Mouse (Mus musculus) heart, embryonic 11.5 days (tissue): ENCODE results near the gene Cdc14a. TPM values are rescaled to one million over a fixed set of nuclear protein-coding genes. Genes with fewer than 3 reads are reported as not detected.
"Not testable (repeated sequence)": the region's sequence is repeated elsewhere in the genome, so short reads cannot be mapped to it uniquely, and the experiment has no call there.

Experiments used
- ATAC-seq: fragments of 200-750 bp; cut with Nextera tagmentation; replicated peaks from 2 replicates; pipeline ENCODE4 v1.8.0; 2017; ENCODE audit warnings: moderate library complexity; ENCODE audit not compliant: insufficient number of reproducible peaks, low FRiP score, low TSS enrichment
- H3K27ac ChIP-seq: fragments of 300-500 bp; sonication (generic); 2 replicates; pipeline ENCODE4 v1.5.1; 2014; ENCODE audit warnings: mild to moderate bottlenecking, low read depth, low read length
- H3K27me3 ChIP-seq: fragments of 300-500 bp; sonication (generic); 2 replicates; pipeline ENCODE4 v1.6.1; 2014; ENCODE audit warnings: mild to moderate bottlenecking, low read length, mixed read lengths; ENCODE audit not compliant: control insufficient read depth, insufficient read depth
- H3K36me3 ChIP-seq: fragments of 300-500 bp; sonication (generic); 2 replicates; pipeline ENCODE4 v1.6.1; 2014; ENCODE audit warnings: mild to moderate bottlenecking, low read length, moderate library complexity, mixed read lengths; ENCODE audit not compliant: control insufficient read depth, insufficient read depth
- H3K4me1 ChIP-seq: fragments of 300-500 bp; sonication (generic); 2 replicates; pipeline ENCODE4 v1.6.1; 2014; ENCODE audit warnings: low read length; ENCODE audit not compliant: control insufficient read depth, insufficient read depth
- H3K4me2 ChIP-seq: fragments of 300-500 bp; sonication (generic); 2 replicates; pipeline ENCODE4 v1.6.1; 2014; ENCODE audit warnings: mild to moderate bottlenecking, moderate library complexity
- H3K4me3 ChIP-seq: fragments of 300-500 bp; sonication (generic); 2 replicates; pipeline ENCODE4 v1.5.1; 2014; ENCODE audit warnings: low read depth, low read length
- H3K9ac ChIP-seq: fragments of 300-500 bp; sonication (generic); 2 replicates; pipeline ENCODE4 v1.6.1; 2014; ENCODE audit warnings: mild to moderate bottlenecking, low read depth, low read length, moderate library complexity
- H3K9me3 ChIP-seq: fragments of 300-500 bp; sonication (generic); replicated peaks from 2 replicates; pipeline ENCODE4 v1.6.1; 2016; ENCODE audit warnings: low read length; ENCODE audit not compliant: control insufficient read depth
- WGBS: fragments of 180-500 bp; shearing (Covaris S2); extraction: QIAGEN DNeasy Blood & Tissue Kit; methylation state at CpG from one replicate; pipeline ENCODE4 v1.1.7; 2014; ENCODE audit not compliant: insufficient replicate concordance; 5-methylcytosine and 5-hydroxymethylcytosine counted together
- polyA plus RNA-seq: library from polyadenylated mRNA; unstranded; fragments of >200 nt; fragmentation: Nextera tagmentation; extraction: Ambion mirVana; gene quantifications from 2 replicates; pipeline ENCODE4 v1.2.1, GENCODE M21; 2014

Cdc14a gene
- polyA plus RNA-seq, 1 experiment from 2014 or later, result 6.3 TPM

DNA sequence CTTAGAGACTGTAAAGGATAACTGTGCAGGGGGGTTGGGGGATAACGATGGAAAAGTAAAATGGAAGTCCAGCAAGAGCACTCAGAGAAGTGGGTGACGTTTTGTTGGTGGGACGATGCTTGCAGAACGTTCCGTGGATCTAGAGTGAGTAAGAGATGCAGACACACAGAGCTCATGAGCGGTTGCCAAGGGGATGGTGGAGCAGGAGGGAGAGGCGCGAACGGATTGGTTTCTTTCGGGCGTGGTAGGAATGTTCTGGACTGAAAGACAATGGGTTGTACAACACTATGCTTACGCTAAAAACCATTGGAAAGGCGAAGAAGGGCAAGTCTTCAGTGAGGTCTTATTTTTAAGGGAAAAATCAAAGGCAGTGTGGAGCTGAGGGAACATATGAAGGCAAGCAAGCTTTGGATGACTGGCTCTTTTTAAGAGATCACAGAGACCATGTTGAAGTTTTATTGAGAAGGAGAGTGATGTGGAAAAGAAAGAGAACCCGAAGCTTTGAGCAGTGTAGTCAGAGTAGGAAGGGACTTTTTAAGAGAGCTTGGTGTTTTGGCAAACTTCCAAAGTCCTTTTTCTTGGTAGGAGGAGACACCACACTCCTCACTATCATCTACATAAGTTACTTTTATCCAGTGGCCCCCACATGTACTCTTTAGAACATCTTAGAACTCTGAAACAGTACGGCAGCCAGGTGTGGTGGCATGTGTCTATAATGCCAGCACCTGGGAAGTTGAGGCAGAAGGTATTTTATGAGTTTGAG is 68.6 kb downstream of the Cdc14a start:
- no peak overlapping the region for H3K4me2 ChIP-seq
- WGBS, result 89% methylated on average over 15 of the region's 15 CpGs
- ATAC-seq, result no peak

DNA sequence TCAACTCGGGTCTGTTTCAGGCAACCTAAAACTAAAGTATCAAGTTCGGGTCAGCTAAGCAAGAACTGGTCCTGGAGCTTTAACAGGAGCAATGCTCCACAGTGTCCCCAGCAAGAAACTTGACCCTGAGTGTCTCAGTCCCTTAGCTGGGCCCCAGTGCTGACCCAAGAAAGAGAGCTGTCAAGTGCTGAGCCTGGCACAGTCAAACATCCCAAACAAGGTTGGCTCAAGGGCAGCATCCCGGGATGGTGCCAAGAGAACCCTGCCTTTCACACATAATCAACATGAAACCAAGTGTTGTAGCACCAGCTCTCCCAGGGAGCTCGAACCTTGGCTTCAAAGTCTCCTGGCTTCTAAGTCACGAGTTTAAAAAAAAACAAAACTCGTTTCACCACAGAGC is 71.3 kb downstream of the Cdc14a start:
- H3K4me2 ChIP-seq, result no peak overlapping the region
- H3K4me1 ChIP-seq, result 0 out of 2 replicates have a peak, but pooled peaks cover 3% of the 10 kb centered on the region
- 72% methylated on average over 6 of the region's 6 CpGs for WGBS
- ATAC-seq, result no peak
- H3K36me3 ChIP-seq, result no peaks in the 10 kb centered on the region
- H3K27ac ChIP-seq, result no peak overlapping the region
- H3K27me3 ChIP-seq, result no peaks in the 10 kb centered on the region
- H3K9ac ChIP-seq, result no peak overlapping the region
- H3K4me3 ChIP-seq, result no peak overlapping the region
- H3K9me3 ChIP-seq, result no peaks in the 10 kb centered on the region

More for the DNA sequence above, 68.6 kb downstream of the Cdc14a start:
- H3K36me3 ChIP-seq, result no peaks in the 10 kb centered on the region
- no peaks in the 10 kb centered on the region for H3K27me3 ChIP-seq
- H3K4me1 ChIP-seq, result 0 out of 2 replicates have a peak, but pooled peaks cover 3% of the 10 kb centered on the region
- H3K9ac ChIP-seq, result no peak overlapping the region
- H3K4me3 ChIP-seq, result no peak overlapping the region
- H3K9me3 ChIP-seq, result no peaks in the 10 kb centered on the region
- H3K27ac ChIP-seq, result no peak overlapping the region

DNA sequence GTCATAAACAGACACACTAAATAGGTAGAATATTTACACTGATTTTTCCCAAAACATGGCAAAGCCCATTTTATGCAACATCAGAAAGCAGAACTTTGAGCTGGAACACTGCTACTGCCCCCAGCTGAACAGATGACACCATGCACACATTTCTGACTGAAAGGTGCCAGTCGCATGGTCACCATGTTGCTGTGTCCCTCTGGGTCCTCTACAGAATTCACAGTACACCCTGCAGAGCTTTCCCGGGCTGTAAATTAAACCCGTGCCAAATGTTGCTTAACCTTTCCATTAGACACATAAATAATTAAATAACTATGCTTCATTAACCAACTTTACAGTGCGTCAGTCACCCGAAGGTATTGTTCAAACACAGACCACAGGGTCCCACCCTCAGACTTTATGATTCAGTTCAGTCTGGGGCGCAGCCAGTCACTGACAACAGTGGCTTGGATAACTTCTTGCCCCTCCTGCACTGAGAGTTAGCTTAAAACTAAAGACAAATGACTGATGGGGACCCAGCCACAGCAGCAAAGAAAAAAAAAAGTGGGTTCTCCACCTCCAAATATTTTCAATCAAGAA is 73.4 kb downstream of the Cdc14a start:
- Histone ChIP-seq H3K27ac (no peak overlapping the region), H3K4me1 (peaks cover 3% of the 10 kb centered on the region; the same call in 1 of the 2 replicates), H3K9ac (no peak overlapping the region), H3K9me3 (no peaks in the 10 kb centered on the region), H3K4me3 (no peak overlapping the region), H3K36me3 (no peaks in the 10 kb centered on the region), H3K27me3 (no peaks in the 10 kb centered on the region), H3K4me2 (no peak overlapping the region)
- no peak for ATAC-seq
- 90% methylated on average over 6 of the region's 6 CpGs for WGBS

DNA sequence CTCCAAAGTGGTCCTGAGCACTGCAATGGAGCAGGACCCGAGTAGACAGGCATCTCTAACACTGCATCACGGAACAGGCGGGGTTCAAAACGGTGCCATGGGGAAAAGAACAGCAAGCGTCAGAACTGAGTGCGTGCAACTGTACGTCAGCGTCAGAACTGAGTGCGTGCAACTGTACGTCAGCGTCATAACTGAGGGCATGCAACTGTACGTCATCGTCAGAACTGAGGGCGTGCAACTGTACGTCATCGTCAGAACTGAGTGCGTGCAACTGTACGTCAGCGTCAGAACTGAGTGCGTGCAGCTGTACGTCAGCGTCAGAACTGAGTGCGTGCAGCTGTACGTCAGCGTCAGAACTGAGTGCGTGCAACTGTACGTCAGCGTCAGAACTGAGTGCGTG is 76.3 kb downstream of the Cdc14a start:
- ATAC-seq, H3K4me3 ChIP-seq, H3K9me3 ChIP-seq, H3K4me1 ChIP-seq, H3K4me2 ChIP-seq, H3K36me3 ChIP-seq, H3K27me3 ChIP-seq, H3K9ac ChIP-seq, H3K27ac ChIP-seq: not testable (repeated sequence)
- WGBS, result 94% methylated on average over 29 of the region's 29 CpGs

DNA sequence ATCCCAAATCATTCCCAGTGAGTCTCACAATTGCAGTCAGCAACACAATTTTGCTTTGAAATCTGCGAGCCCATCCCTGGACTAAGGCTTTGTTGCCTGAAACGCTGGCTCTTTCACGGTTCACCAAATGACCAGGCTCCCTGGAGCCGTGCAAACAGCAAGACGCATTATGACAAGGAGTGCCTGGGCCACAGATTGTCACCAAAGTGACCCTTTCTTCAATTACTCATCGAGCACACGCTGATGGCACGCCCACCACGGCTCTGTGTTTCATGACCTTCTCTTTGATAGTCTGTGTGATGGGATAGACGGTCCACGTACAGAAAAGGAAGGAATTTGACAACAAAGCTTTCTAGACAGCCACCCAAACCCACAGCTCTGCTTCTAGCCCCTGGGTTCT is 78.6 kb downstream of the Cdc14a start:
- no peaks in the 10 kb centered on the region; the same call in 1 of the 2 replicates for H3K4me1 ChIP-seq
- H3K36me3 ChIP-seq, result no peaks in the 10 kb centered on the region
- no peak overlapping the region for H3K27ac ChIP-seq
- H3K27me3 ChIP-seq, result no peaks in the 10 kb centered on the region
- no peak for ATAC-seq
- H3K4me2 ChIP-seq, result no peak overlapping the region
- H3K9me3 ChIP-seq, result no peaks in the 10 kb centered on the region
- WGBS, result 88% methylated on average over 11 of the region's 11 CpGs
- no peak overlapping the region for H3K9ac ChIP-seq
- no peak overlapping the region for H3K4me3 ChIP-seq

DNA sequence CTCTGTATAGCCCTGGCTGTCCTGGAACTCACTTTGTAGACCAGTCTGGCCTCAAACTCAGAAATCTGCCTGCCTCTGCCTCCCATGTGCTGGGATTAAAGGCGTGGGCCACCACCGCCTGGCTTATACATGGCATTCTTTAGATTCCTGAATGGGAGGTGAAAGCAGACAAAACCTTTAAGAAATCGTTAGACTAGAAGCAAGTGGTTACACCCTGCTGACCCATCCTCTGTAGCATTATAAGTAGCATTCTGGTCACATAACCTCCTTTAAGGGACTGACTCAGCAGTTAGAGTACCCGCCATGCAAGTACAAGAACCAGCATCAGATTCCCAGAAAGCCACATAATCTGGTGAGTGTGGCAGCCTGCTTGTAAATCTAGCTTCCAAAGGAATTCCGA is 81.6 kb downstream of the Cdc14a start:
- no peak overlapping the region for H3K27ac ChIP-seq
- no peaks in the 10 kb centered on the region for H3K36me3 ChIP-seq
- no peaks in the 10 kb centered on the region for H3K9me3 ChIP-seq
- WGBS, result 86% methylated on average over 5 of the region's 5 CpGs
- H3K9ac ChIP-seq, result no peak overlapping the region
- no peaks in the 10 kb centered on the region; the same call in 1 of the 2 replicates for H3K4me1 ChIP-seq
- ATAC-seq, result no peak
- H3K4me3 ChIP-seq, result no peak overlapping the region
- H3K4me2 ChIP-seq, result no peak overlapping the region
- no peaks in the 10 kb centered on the region for H3K27me3 ChIP-seq

DNA sequence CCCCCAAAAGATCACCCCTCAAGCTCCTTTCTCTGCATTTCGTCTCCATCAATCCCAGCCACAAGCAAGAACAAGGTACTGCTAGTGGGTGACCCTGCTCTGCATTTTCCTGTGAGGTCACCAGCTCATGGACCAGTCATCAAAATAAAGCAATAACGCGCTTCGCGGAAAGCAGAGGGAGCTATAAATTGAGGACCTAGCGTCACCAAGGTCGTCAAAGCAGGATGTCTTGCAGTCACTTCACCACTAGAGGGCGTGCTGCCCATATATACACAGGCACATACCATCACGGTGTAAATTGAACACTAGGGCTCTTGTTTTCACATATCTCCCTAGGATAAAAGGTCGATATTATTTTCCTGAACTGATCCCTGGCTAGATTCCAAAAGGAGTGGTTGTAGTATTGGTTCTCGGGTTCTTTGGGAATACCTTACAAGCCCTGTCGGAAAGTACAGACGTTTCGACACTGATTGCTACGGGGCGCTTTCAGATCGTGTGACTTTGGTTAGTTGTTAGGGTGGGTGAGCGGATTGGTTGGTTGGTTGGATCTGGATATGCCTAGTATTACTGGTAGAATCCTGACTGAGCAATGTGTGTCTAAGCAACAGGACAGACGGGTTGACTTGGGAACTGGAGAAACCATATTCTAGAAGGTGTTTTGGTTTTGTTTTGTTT is 82.7 kb downstream of the Cdc14a start:
- Histone ChIP-seq H3K36me3 (no peaks in the 10 kb centered on the region), H3K9ac (0 out of 2 replicates have a peak overlapping the region, but pooled peaks have one; percentile 10), H3K27ac (no peak overlapping the region), H3K9me3 (no peaks in the 10 kb centered on the region), H3K4me3 (no peak overlapping the region), H3K4me2 (peak overlapping the region; percentile 42), H3K4me1 (no peaks in the 10 kb centered on the region), H3K27me3 (no peaks in the 10 kb centered on the region)
- WGBS, result 43% methylated on average over 19 of the region's 19 CpGs
- ATAC-seq, result 0 out of 2 replicates have a peak, but pooled peaks have one; percentile 26

DNA sequence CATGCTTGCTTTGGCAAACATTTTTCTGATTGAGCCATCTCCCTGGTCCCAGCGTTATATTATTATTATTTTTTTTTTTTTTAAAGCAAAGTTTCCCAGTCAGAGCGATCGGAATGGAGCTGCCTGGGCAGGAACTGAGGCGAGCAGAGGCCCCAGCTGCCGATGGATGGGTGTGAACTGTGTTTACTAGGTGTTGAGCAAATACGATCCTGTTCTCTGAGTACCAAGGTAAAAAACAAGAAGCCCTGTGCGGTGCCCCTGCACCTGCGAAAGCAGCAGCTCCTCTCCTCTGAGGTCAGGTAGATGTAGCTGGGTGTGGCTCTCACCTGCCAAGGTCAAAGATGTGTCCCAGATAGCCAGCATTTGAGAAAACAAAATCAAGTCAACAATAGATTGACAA is 83.6 kb downstream of the Cdc14a start:
- H3K9me3 ChIP-seq, result no peaks in the 10 kb centered on the region
- WGBS, result 86% methylated on average over 8 of the region's 8 CpGs
- H3K9ac ChIP-seq, result no peak overlapping the region
- no peaks in the 10 kb centered on the region for H3K27me3 ChIP-seq
- H3K4me3 ChIP-seq, result no peak overlapping the region
- H3K4me1 ChIP-seq, result no peaks in the 10 kb centered on the region
- no peak overlapping the region for H3K4me2 ChIP-seq
- no peak for ATAC-seq
- no peaks in the 10 kb centered on the region for H3K36me3 ChIP-seq
- no peak overlapping the region for H3K27ac ChIP-seq
